Mouse (Mus musculus) thymus, postnatal 4 days (tissue): Measurements from ENCODE around the gene Fam222b.

ENCODE experiments used
- DNase-seq: peaks from one replicate; pipeline ENCODE4 v3.0.0; 2021

Gene Fam222b

DNA sequence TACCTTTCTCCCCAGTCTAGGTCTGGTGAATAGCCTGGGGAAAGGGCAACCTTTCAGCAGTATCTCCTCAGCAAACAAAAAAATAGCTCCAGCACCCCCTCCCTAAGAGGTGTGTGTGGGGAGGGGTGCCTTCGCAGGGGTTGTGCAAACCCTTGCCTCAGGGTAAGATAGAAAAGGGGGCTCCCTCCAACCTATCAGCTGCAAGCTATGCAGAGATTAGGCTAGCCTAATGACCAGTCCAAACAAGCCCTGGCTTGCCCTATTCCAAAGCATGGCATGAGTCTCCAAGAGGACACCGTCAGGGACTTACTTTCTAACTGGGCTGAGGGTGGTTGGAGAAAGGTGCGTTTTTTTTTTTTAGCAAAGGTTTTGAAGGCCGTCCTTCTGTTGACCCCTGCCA lies 71.7 kb downstream of the Fam222b start:
- DNase-seq = no peak

DNA sequence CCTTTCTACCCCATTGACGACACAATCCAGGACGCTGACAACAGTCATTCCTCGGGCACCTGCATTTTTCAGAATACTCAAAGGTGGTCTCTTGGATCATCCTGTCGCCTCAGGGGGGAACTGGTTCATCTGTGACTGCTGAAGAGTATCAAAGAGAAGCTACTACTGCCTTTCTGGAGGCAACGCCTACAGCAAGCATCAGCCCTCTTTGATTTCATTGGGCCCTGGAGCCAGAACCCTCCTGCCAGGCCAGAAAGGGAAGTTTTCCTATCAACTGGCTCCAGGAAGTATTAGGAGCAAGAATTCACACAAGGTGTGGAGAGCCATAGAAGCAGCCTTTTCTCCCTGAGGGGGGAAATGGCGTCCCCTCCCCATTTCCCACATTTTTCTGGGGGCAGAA lies 72.2 kb downstream of the Fam222b start:
- no peak for DNase-seq

DNA sequence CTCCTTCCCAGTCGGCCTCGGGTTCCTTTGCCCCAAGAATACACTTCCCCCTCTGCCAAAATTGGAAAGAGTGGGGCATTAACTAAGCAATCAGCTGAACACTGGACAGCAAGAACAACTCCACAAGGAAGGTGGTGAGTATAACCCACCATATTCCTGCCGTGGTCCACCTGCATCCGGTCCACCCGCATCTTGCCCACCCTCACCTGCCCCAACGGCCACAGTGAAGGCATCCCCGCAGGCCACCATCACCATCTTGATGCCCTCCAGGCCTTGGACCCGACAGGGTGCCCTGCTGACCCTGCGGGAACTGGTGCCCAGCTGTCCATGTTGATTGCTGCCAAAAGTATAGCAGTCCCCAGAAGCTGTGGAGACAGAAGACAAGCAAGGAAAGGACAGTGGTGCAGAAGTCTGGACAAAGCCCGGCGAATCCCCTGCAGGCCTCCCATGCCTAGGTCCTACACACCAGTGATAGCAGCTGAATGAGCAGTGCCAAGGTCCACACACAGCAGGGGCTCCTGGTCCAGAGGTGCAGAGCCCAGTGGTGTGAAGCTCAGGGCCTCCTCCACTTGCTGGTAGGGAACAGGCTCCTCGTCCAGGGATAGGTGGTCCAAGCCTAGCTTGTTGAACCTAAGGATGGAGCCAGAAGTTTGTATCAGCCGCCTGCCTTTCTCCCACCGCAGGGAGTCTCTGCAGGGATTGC lies 72.9 kb downstream of the Fam222b start:
- DNase-seq = no peak

DNA sequence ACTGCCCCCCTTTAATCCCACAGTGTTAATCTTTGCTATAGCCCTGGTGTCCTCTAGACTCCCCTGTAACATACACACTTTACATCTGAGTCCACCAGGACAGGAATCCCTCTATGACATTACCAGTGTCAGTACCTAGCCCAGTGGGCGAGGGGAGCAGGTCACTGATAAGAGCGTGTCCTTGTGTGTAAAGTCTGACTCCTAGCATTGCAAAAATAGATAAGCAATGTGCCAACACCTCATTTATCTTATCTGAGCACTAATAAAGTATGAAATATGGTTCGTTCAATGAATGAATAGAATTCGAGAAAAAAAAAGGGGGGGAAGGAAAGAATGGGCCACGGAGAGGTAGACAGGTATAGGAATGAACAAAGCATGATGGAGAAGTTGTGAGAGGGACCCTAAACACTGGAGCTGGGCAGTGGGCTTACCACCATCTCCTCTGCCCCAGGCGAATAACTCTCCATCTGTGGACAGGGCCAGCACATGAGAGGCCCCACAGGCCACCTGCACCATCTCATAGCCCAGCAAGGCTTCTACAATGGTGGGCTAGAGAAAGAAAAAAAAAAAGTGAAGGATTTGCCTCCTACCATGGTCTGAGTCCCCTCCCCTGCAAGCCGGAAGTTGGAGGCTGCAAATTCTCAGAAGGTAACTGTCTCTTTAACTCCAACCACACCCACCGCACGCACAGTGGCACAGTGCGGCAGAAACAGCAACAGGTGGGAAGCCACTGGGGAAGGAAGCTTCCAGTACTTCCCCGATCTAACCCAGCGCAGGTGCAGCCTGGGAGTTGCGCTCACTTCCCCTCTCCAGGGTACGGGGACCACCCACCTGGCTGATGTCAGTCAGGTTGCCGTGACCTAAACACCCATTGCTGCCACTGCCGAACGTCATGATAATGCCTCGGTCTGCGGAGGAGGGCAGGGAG lies 74.3 kb downstream of the Fam222b start:
- DNase-seq = peak; percentile 79

DNA sequence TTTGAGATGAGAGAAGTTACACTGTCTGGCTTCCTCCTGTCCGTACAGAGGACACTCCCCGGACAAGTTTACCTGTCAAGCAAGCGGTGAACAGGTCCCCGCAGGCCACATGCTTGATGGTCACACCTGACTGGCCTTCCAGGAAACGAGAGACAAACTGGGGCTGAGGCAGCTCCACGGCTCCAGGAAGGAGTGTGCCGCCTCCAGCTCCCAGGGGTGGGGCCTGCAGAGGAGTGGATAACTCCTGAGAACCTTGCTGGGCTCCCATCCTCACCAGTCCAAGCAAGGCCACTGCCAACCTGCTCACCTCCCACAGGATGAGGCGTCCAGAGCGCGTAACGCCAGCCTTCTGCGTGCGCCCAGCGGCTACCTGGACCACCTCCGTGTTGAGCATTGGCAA lies 75.8 kb downstream of the Fam222b start:
- DNase-seq = no peak

DNA sequence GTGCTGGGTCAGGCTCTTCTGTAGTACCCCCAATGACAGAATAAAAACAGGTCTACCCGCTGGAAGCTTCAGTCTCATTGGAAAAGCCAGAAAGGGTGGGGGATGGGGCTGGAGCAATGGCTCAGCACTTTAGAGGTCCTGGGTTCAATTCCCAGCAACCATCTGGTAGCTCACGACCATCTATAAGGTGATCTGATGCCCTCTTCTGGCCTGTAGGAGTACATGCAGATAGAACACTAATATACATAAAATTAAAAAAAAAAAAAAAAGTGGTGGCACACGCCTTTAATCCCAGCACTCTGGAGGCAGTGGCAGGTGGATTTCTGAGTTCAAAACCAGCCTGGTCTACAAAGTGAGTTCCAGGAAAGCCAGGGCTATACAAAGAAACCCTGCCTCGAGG lies 76.9 kb downstream of the Fam222b start:
- DNase-seq = no peak

DNA sequence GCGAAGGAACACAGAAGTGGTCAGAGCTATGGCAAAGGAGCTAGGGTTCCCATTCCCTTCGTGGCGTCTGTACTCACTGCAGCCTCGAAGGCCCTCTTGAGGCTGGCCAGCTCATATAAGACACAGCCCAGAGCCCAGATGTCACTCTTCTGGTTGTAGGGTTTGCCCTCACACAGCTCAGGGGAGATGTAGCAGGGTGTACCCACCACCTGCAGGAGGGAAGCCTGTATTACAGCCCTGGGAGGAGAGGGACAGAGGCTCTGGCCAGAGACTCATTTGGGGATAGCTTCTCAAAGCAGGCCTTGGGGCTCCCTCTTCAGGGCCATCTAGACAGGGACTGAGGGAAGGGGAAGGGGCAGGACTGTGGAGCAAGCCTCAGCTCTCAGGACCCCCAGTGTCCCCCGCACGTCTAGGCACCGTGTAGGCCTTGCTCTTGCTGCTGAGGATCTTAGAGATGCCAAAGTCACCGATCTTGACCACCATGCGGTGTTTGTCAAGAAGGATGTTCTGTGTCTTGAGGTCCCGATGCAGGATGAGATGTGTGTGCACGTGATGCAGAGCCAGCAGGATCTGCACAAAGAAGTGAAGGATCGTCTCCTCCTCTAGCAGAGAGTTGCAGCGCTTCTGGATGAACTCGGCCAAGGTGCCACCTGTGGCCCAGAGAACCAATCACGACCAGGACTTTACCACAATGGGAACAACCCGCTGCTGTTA lies 77.7 kb downstream of the Fam222b start:
- DNase-seq = peak; percentile 45

DNA sequence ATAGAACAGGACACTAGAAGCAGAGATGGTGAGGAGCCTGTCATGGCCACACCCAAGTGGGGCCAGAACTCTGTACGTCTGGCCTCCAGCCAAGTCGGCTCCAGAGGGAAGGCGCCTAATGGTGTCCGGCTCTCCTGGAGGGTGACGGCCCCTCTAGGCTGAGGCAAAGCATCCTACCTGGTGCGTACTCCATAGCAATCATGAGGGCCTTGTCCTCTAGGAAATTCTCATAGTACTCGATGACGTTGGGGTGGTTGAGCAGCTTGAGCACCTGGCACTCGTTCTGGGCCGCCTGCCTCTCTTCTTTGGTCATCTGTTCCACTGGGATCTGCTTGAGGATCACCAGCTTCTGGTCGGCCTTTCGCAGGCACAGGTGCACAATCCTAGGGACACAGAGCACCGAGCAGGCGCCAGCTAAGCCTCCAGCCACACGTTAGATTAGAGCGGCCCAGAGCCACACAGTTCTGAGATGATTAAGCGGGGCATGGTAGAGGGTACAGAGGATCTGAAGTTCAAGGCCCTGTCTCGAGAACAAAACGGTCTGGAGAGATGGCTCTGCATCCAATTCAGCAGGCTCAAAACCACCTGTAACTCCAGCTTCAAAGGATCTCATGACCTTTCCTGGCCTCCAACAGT lies 78.4 kb downstream of the Fam222b start:
- DNase-seq = no peak

DNA sequence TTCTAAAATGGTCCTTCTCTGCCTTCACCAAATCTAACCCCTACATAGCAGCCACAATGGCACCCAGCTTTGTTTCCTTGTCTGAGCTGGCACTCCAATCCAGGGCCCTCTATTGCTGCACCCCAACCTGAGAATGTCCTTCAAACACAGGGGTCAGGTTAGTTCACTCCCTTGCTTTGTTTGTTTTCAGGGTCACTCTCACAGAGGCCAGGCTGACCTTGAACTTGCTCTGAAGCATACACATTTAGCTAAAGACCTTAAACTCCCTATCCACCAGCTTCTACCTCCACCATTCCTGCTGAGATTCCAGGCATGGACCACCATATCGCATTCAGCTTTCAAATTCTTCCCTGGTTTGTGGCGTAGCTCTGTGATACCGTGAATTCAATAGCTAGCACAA lies 80.0 kb downstream of the Fam222b start:
- no peak for DNase-seq

DNA sequence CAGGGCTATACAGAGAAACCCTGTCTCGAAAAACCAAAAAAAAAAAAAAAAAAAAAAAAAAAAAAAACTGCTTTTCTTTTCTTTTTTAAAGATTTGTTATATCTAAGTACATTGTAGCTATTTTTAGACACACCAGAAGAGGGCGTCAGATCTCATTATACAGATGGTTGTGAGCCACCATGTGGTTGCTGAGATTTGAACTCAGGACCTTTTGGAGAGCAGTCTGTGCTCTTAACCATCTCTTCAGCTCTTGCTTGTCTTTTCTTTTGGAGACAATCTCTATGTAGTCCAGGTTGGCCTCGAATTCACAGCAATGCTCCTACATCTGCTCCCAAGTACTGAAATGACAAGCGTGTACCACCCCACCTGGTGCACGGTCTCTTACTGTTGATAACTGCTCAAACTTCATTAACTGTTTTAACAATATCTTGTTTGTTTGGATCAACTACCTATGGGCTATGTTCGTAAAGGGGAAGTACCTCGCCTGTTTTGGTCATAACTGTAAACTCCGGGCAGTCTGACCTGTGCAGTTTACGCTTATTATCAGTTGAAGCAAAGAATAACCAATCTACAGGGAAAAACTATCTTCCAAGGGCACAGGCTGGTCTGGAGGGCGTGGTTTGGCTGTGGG lies 81.4 kb downstream of the Fam222b start:
- no peak for DNase-seq

DNA sequence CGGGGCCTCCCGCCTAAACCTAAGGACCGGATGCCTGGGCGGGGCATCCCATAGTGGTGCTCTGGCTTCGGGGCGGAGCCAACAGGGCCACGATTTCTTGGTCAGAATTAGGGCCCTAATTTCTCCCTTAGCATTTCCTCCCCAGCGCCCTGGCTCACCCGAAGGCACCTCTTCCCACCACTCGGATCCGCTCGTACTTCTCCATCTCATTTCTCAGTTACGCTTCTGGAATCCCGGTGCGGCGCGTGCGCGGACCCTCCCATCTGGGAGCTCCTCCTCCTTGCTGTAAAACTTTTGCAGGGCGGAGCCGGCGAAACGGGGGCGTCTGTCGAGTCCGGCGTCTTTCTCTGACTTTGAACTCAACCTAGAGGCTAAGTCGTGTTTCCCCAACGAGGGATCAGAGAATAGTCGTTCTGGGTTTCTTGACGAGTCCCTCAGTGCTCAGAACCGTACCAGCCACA lies 82.0 kb downstream of the Fam222b start, which contains the start of the genes Nek8 and Tlcd1:
Gene Nek8, minus strand, starts transcription at position 274 of the 461 bp plus-strand sequence.
Gene Tlcd1, plus strand, starts transcription at position 310 of the 461 bp plus-strand sequence.
- DNase-seq = peak; percentile 97

DNA sequence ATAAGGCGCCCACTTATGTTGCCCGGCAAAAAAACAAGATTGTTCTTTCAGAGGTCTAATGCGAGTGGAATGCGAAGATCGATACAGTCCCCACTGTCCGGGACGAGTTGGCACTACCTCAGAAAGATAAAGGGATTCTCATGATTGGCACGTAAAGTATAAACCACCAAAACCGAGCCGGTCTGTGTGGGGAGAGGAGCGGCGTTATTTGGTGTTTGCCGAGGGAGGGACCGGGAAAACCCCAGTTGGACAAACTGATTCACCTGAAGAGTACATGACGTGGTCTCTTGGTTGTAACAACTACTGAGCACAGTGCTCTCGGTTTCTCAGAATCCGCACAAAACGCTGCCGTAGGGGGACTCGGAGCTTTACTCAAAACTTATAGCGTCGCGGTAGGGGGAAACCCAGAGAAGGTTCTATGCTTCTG lies 82.5 kb downstream of the Fam222b start:
- no peak for DNase-seq

DNA sequence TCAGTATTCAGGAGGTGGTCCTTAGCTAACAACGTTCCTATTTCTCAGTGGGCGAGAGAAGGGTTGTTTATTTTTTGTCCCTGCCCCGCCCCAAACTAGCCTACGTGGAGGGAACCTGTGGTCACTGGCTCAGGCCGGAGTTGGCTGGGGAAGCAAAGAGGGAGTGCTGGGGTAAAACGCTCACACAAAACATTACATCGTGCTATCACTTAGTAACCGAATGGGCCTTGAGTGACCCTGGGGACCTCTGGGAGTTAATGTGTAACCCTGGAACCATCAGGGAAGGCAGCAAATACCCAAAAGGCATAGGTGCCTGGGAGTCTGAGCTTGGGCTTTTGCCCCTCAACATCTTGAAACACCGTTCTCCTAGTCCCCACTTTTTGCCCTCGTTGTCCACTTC lies 83.0 kb downstream of the Fam222b start:
- no peak for DNase-seq

DNA sequence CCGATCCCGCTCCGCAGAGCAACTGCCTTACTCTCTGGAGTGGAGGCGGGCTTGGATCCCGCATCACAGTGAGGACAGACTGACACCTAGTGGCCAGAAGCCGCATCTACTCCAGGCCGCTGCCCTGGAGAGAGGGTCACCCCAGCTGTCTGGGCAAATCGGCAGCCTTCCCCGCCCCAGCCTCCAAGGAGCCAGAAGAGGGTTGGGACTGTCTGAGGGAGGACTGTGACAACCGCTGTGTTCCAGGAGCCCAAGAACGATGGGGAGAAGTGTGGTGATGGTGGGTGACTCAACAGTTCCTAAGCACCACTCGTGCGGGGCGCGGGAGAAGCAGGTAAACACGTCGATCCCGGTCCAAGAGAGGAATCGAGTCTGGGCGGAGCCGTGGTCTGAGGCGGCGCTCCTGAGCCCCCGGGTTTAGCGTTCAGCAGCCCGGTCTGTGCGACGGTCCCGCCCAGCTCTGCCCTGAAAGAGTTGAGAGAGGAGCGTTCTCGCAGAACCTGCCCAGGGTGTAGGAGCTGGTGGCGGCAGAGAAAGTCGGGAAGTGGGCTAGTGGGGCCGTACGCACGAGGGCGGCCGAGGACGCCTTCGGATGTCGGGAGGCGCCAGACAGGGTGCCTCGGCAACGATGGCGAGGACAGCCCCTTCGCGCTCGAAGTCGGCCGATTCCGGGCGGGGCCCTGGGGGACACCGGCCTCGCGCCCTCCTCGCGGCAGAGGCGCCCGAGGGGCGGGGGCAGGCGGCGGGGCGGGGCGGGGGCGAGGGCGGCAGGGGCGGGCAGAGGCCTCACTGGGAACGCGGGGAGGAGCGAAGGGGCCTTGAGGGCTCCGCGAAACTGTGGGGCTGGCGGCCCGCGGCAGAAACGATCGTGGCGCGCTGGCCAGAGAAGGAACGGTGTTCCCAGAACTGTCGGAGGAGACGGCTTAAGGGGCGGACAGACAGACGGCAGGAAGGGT lies 83.7 kb downstream of the Fam222b start:
- DNase-seq = peak; percentile 93

DNA sequence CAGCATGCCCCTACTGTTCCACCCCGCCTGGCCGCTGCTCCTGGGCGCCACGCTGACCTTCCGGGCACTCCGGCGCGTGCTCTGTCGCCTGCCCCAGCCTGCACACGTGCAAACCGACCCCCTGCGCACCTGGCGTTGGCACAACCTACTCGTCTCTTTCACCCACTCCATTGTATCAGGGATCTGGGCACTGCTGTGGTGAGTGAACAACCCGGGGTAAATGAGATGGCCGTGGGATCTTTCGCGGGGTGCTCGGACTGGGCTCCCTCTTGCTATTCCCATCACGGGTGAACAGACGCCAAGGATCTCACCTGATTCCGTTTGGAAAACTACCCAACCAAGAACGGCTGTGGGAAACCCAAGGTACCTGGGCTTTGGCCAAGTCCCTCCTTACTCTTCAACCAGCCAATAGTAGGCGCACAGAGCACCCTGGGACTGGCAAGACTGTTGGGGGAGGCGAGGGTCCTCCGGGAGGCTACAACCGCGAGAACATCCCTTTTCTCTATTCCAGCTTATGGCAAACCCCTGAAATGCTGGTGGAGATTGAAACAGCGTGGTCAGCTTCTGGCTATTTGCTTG lies 84.5 kb downstream of the Fam222b start:
- DNase-seq = peak; percentile 55

DNA sequence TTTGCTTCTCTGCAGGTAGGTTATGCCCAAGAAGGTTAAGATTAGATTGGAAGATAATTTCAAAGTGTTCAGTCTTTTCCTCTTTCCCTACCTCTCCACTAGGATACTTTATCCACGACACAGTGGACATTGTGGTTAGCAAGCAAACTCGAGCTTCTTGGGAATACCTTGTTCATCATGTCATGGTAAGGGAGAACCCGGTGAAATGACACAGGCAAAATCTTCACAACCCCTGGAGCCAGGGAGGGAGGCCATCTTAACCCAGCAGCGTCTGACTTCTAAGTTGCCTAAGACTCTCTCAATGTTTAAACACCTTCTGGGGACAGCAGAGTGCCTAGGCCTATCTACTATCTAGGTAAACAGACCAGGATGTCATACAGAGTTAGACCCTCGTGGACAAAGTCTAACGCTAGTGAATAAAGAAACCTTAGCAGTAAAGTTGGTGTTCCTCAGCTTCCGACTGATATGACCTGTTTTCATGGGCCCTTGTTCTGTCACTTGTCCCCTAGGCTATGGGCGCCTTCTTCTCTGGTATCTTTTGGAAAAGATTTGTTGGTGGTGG lies 85.1 kb downstream of the Fam222b start:
- DNase-seq = no peak

DNA sequence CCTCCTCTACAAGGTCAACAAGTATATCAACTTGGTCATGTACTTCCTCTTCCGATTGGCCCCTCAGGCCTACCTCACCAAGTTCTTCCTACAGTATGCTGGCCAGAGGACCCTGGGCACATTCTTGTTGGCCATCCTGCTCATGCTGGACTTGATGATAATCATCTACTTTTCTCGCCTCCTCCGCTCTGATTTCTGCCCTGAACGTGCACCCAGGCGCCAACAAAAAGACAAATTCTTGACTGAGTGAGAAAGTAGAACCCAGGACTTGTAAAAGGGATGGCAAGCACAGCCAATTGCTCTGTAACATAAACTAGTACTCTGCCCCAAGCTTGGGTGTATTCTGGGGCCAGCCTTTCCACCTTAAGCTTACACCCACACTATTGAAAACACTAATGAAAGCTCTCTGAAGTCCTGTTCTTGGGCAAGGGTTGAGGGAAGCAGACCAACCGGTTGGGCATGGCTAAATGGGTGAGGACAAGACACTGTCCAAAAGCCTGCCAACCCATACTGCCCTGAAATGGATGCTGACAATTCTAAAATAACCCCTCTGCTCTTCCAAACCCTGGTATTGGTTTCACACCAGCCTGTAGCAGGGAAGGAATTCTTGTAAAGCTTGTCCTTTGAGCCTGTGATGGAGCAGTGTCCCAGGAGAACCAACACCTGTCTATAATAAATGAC lies 85.8 kb downstream of the Fam222b start:
- DNase-seq = no peak

DNA sequence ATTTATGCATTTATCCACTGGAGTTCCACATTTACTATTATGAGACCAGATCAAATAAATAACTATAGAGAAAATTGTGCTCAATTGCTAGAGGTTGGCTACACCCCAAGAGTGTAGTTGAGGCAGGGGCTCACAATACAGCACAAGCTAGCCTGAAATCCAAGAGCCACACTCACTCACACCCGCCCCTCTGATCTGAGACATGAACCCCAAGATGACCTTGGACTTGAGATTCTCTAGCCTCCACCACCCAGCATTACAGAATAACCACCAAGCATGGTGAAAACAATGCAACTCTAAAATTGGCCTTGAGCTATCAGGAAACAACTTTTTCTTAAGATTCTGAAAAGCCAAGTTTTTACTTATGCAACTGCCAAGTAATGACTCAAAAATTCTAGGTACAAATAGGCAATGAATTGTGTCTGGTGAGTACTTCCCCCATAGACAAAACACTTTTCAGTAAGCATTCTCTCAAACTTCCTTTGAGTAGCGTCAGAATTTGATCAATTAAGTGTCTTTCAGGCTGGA lies 87.4 kb downstream of the Fam222b start:
- DNase-seq = no peak

DNA sequence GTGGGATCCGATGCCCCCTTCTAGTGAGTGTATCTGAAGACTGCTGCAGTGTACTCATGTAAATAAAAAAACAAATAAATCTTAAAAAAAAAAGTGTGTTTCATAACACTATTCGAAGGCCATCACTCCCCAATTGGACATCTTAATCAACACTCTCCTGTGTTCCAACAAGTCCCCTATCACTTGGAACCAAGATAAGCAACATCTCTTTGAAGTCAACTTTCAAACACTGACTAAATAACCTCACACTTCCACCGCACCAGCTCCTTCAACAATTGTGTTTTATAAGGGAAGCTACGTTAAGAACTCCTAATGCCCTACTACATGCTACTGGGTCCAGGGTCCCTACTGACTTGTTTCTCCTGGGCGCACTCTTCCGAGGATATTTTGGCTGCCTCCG lies 88.0 kb downstream of the Fam222b start:
- DNase-seq = no peak
